In the genomic region with DNA sequence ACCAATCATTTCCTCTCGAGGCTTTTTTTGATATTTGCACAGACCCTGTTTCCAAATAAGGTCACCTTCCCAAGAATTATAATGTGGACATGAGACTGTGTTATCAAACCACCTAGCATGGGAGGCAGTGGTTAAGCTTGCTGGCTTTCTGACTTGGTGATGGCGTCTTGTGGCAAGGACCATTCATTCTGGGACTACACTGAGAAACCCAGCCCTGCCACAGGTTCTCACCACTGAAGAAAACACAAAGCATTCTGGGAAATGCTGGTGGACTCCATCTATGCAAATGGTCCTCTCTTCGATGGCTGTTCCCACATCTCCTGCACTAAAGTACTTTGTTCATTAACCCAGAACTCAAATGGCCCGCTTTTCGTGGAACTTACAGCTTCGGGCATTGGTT, we compare ENCODE assay signal across 26 mouse cellular contexts. TPM values are rescaled to one million over a fixed set of nuclear protein-coding genes. Genes with fewer than 3 reads are reported as not detected.
DNase-seq lines count a peak whose midpoint lies in the region; ATAC-seq lines count a peak whose summit lies in the region.
"Had no signal": no experiment of that assay in that cellular context is flagged by ENCODE, and none has a peak within 500 bp of the region (broad histone marks: within the 10 kb centered on the region; RNA-seq: fewer than 3 reads in every experiment).

No protein-coding gene starts in this region.

- peak; percentile 28 for DNase-seq in CD4-positive, CD25-positive, alpha-beta regulatory T cell, adult 2 months (ENCODE audit: low read depth, low spot score)
- peak; percentile 69 for DNase-seq in CD4-positive helper T cell, adult 2 months (ENCODE audit: low read depth, low spot score)
- no peak for DNase-seq in testis, postnatal 14 days (ENCODE audit: low spot score)
- DNase-seq in embryo, embryonic 10 days (ENCODE audit: low spot score), result no peak
- DNase-seq: adrenal gland, adult 8-10 months; adrenal gland, postnatal 14 days; adrenal gland, postnatal 36 days; B cell, adult 2 months; cerebellum, adult 11-12 months; cerebellum, adult 2 months; cerebellum, adult 9-10 months; cerebellum, postnatal 10 days; cerebellum, postnatal 25 days; embryo, embryonic 11 days had no signal

- no peak for ATAC-seq in CD4-positive, CD25-positive, alpha-beta regulatory T cell, adult 4 months
- ATAC-seq in activated CD4-positive, CD25-positive, alpha-beta regulatory T cell, adult 4 months, result peak; percentile 25
- ATAC-seq: forebrain, embryonic 14.5 days; forebrain, embryonic 16.5 days; Patski had no signal

RNA-seq across cellular contexts. Expression of a gene that starts 10.6 kb away (rescaled TPM):
- polyA plus RNA-seq in CD4-positive, CD25-positive, alpha-beta regulatory T cell, adult 4 months (2017; shearing (Covaris generic)), result not detected
- under 1 TPM in 1 of 2 experiments, not detected in 1; 0.49 TPM for polyA plus RNA-seq in activated CD4-positive, CD25-positive, alpha-beta regulatory T cell, adult 4 months (2017; shearing (Covaris generic))
- polyA plus RNA-seq: embryonic facial prominence, embryonic 11.5 days; embryonic facial prominence, embryonic 13.5 days; embryonic facial prominence, embryonic 15.5 days; erythroblast, embryonic 14.5 days; forebrain, embryonic 10.5 days; forebrain, embryonic 12.5 days; forebrain, embryonic 14.5 days; G1E; Patski had no signal

RNA-seq across cellular contexts. Expression of a gene that starts 39.6 kb away (rescaled TPM):
- not detected for polyA plus RNA-seq in CD4-positive, CD25-positive, alpha-beta regulatory T cell, adult 4 months (2017; shearing (Covaris generic))
- polyA plus RNA-seq in activated CD4-positive, CD25-positive, alpha-beta regulatory T cell, adult 4 months (2017; shearing (Covaris generic)), result under 1 TPM in 1 of 2 experiments, not detected in 1; 0.21 TPM
- polyA plus RNA-seq: G1E, Patski had no signal

RNA-seq across cellular contexts. Expression of a gene that starts 45.2 kb away (rescaled TPM):
- polyA plus RNA-seq in CD4-positive, CD25-positive, alpha-beta regulatory T cell, adult 4 months (2017; shearing (Covaris generic)), result 10 to 100 TPM in 1 of 2 experiments, 1 to 10 TPM in 1; 2.7 to 10.2 TPM
- polyA plus RNA-seq in activated CD4-positive, CD25-positive, alpha-beta regulatory T cell, adult 4 months (2017; shearing (Covaris generic)), result 1 to 10 TPM; 1.9 to 6.8 TPM
- polyA plus RNA-seq: embryonic facial prominence, embryonic 11.5 days; erythroblast, embryonic 14.5 days; forebrain, embryonic 10.5 days; forebrain, embryonic 12.5 days; forebrain, embryonic 14.5 days; Patski had no signal

RNA-seq across cellular contexts. Expression of a gene that starts 58.1 kb away (rescaled TPM):
- polyA plus RNA-seq in CD4-positive, CD25-positive, alpha-beta regulatory T cell, adult 4 months (2017; shearing (Covaris generic)), result 10 to 100 TPM; 69.8 to 71.7 TPM
- polyA plus RNA-seq in activated CD4-positive, CD25-positive, alpha-beta regulatory T cell, adult 4 months (2017; shearing (Covaris generic)), result 10 to 100 TPM; 79.9 to 86.8 TPM

Comparison
In these comparisons a context has a peak if more than half of its experiments do, and no peak if none do; other contexts are left out.
1. DNase-seq: peak in CD4-positive, CD25-positive, alpha-beta regulatory T cell, adult 2 months (single experiment) and CD4-positive helper T cell, adult 2 months (single experiment); none in testis, postnatal 14 days (single experiment) and embryo, embryonic 10 days (single experiment).